Mouse (Mus musculus) spleen, adult 2 months (tissue): ENCODE data around the gene 2510039O18Rik. TPM values are rescaled to one million over a fixed set of nuclear protein-coding genes. Genes with fewer than 3 reads are reported as not detected.

Source experiments
- DNase-seq, 2 experiments: peaks; one replicate each; pipeline versions ENCODE4 v3.0.0 to v3.0.0-alpha.2; 2012 to 2021; ENCODE audit warnings: low spot score in 2 of 2, low read depth in 1 of 2
- H3K27ac ChIP-seq: fragments of 200-500 bp; 2 replicates; pipeline ENCODE4 v1.5.1; 2012; ENCODE audit warnings: low read length, inconsistent platforms; ENCODE audit not compliant: insufficient read depth
- H3K27me3 ChIP-seq: fragments of 200-500 bp; 2 replicates; pipeline ENCODE4 v1.6.1; 2012; ENCODE audit warnings: mild to moderate bottlenecking, moderate library complexity, low read length, inconsistent platforms; ENCODE audit not compliant: control insufficient read depth, insufficient read depth
- H3K36me3 ChIP-seq: fragments of 200-500 bp; 2 replicates; pipeline ENCODE4 v1.6.1; 2012; ENCODE audit warnings: mild to moderate bottlenecking, low read length, inconsistent platforms; ENCODE audit not compliant: control insufficient read depth, insufficient read depth
- H3K4me1 ChIP-seq: fragments of 200-500 bp; 2 replicates; pipeline ENCODE4 v1.6.1; 2011; ENCODE audit warnings: inconsistent platforms; ENCODE audit not compliant: control insufficient read depth, insufficient read depth, insufficient read length
- H3K4me3 ChIP-seq: fragments of 200-500 bp; 2 replicates; pipeline ENCODE4 v1.5.1; 2011; ENCODE audit warnings: mild to moderate bottlenecking, inconsistent platforms; ENCODE audit not compliant: insufficient read depth, insufficient read length; ENCODE audit errors: extremely low read depth
- CTCF ChIP-seq: fragments of 200-500 bp; IDR thresholded peaks from 2 replicates; pipeline ENCODE4 v1.5.1; 2011; ENCODE audit warnings: mild to moderate bottlenecking, inconsistent platforms; ENCODE audit not compliant: insufficient read depth, insufficient read length, insufficient replicate concordance; ENCODE audit errors: extremely low read depth
- POLR2A ChIP-seq: fragments of 200-500 bp; IDR thresholded peaks from 2 replicates; pipeline ENCODE4 v1.6.1; 2011; ENCODE audit warnings: low read depth, low read length, inconsistent platforms
- WGBS: fragments of 180-500 bp; shearing (Covaris S2); methylation state at CpG from one replicate; pipeline ENCODE4 v1.1.7; 2018; 5-methylcytosine and 5-hydroxymethylcytosine counted together
- polyA plus RNA-seq: library from polyadenylated mRNA; depleted of rRNA; stranded (reverse); fragments of >200 nt; gene quantifications from 2 replicates; pipeline ENCODE4 v1.2.3, GENCODE M21; 2012

2510039O18Rik gene
- polyA plus RNA-seq, 1 experiment = 80.5 TPM

- H3K4me1 ChIP-seq = no peaks in the 10 kb centered on the region; the same call in 1 of the 2 replicates
- DNase-seq = no peak
- no peak overlapping the region for H3K27ac ChIP-seq
- WGBS = 50% methylated on average over 6 of the region's 6 CpGs
- H3K27me3 ChIP-seq = no peaks in the 10 kb centered on the region; the same call in 1 of the 2 replicates
- H3K36me3 ChIP-seq = no peaks in the 10 kb centered on the region
- H3K4me3 ChIP-seq = no peak overlapping the region
- TF ChIP-seq CTCF (no peak), POLR2A (no peak)
These were observed 22.1 kb downstream of the 2510039O18Rik start for GRCm38 (mm10) chr4:147962781-147963180.

- 79% methylated on average over 15 of the region's 15 CpGs for WGBS
- Histone ChIP-seq H3K27me3 (no peaks in the 10 kb centered on the region; the same call in 1 of the 2 replicates), H3K4me3 (no peak overlapping the region), H3K36me3 (no peaks in the 10 kb centered on the region), H3K4me1 (no peaks in the 10 kb centered on the region; the same call in 1 of the 2 replicates), H3K27ac (peak overlapping the region; percentile 19; the same call in 1 of the 2 replicates)
- DNase-seq = no peak
- TF ChIP-seq POLR2A (no peak), CTCF (no peak)
These were observed 22.9 kb downstream of the 2510039O18Rik start for GRCm38 (mm10) chr4:147963623-147964022.

- TF ChIP-seq POLR2A = no peak
- no peak for TF ChIP-seq CTCF
- H3K4me3 ChIP-seq = no peak overlapping the region
These were observed 25.0 kb downstream of the 2510039O18Rik start for GRCm38 (mm10) chr4:147965712-147966111.

GRCm38 (mm10) chr4:147968816-147969215 lies 28.1 kb downstream of the 2510039O18Rik start:
- no peaks in the 10 kb centered on the region; the same call in 1 of the 2 replicates for H3K27me3 ChIP-seq
- no peaks in the 10 kb centered on the region for H3K4me1 ChIP-seq
- no peaks in the 10 kb centered on the region for H3K36me3 ChIP-seq
- no peak overlapping the region for H3K27ac ChIP-seq
- 84% methylated on average over 2 of the region's 2 CpGs for whole genome bisulfite sequencing
- TF ChIP-seq CTCF (no peak), POLR2A (no peak)
- no peak overlapping the region for H3K4me3 ChIP-seq
- no peak for DNase-seq

More at GRCm38 (mm10) chr4:147965712-147966111, 25.0 kb downstream of the 2510039O18Rik start:
- Histone ChIP-seq H3K4me1 (no peaks in the 10 kb centered on the region), H3K27ac (no peak overlapping the region), H3K27me3 (no peaks in the 10 kb centered on the region; the same call in 1 of the 2 replicates), H3K36me3 (no peaks in the 10 kb centered on the region)
- DNase-seq = no peak
- WGBS = 73% methylated on average over 7 of the region's 7 CpGs

DNA sequence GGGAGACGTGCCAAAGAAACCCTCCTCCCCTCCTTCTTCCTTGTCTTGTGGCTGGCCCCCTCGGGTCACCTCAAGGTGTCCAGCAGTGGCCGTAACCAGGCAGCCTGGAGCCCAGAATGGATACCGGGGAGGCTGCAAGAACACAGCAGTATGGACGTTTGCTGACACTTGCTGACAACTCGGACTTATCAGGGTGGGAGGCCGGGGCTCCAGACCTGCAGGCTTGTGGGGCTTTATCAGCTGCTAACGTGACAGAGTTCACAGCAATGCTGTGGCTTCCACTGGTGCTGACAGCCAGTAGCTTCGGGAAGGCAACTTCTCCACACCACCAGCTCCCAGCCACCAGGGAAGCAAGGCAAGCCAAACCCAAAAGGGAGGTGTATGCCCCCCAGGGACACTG lies 28.6 kb downstream of the 2510039O18Rik start:
- no peak overlapping the region for H3K27ac ChIP-seq
- WGBS = 53% methylated on average over 9 of the region's 9 CpGs
- DNase-seq = no peak
- H3K4me1 ChIP-seq = no peaks in the 10 kb centered on the region
- TF ChIP-seq CTCF = no peak
- TF ChIP-seq POLR2A = no peak
- H3K4me3 ChIP-seq = no peak overlapping the region
- no peaks in the 10 kb centered on the region; the same call in 1 of the 2 replicates for H3K27me3 ChIP-seq
- no peaks in the 10 kb centered on the region for H3K36me3 ChIP-seq

DNA sequence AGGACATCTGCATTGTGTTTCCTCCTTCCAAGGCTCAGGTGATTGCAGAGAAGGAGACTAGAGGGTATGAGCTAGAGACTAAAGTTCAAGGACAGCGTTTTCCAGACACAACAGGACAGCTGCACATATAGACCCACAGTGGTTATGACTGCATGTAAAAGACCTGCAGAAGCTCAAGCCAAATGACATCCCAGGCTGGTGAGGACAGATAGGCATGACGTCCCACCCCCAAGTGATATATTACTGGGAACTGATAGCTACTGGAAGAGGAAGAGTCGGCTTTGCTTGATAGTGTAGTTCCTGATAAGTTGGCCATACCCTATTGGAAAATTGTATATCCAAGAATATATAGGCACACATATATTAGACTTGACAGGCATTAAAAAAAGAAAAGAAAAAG lies 35.5 kb downstream of the 2510039O18Rik start:
- Histone ChIP-seq H3K27ac (no peak overlapping the region), H3K4me3 (no peak overlapping the region), H3K27me3 (no peaks in the 10 kb centered on the region), H3K36me3 (no peaks in the 10 kb centered on the region), H3K4me1 (no peaks in the 10 kb centered on the region)
- no peak for DNase-seq
- TF ChIP-seq POLR2A = no peak
- no peak for TF ChIP-seq CTCF
- WGBS = 71% methylated on average over 3 of the region's 3 CpGs

DNA sequence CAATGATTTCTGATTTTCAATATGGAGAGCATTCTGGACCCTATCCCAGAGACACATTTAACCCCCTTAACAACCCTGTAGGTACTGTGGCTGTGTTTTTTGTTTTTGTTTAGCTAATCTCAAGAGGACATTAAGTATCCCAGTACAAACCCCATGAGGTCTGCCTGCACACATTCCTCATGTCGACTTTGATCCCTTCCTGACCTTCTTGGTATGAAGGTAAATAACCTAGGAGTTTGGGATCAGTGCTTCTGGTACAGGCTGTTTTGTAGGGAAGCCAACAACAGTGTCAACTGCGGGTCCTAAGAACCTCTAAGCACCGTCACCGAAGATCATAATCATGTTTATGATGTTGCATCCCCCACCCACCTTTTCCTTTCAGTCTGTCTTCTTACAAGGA lies 37.0 kb downstream of the 2510039O18Rik start:
- 78% methylated on average over 4 of the region's 4 CpGs for WGBS
- Histone ChIP-seq H3K4me3 (no peak overlapping the region), H3K27me3 (no peaks in the 10 kb centered on the region), H3K36me3 (no peaks in the 10 kb centered on the region), H3K27ac (no peak overlapping the region), H3K4me1 (no peaks in the 10 kb centered on the region)
- TF ChIP-seq POLR2A (no peak), CTCF (no peak)
- no peak for DNase-seq
